ENCODE assay signal across 20 mouse cellular contexts in the genomic region with DNA sequence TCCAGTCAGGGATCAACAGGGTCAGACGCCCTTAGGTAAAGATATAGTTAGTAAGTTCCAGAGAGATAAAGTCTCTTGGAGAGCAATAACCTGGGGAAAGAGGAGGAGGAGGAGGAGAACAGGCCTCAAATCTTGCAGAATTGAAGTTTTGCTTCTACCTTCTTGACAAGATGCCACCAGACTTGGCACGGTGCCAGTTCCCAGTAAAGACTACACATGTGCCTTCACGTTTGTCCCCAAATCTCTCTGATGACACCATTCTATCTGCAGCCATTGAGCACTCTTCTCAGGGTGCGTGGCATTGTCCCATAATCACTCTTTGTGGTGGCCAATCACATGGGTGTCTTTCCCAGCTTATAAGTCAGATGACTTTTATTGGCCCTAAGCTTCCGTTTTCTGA.
A peak's percentile ranks its signal among the peaks of the same experiment; 100 is the strongest.
DNase-seq lines count a peak whose midpoint lies in the region; ATAC-seq and TF ChIP-seq lines count a peak whose summit lies in the region.
"Had no signal": no experiment of that assay in that cellular context is flagged by ENCODE, and none has a peak within 500 bp of the region (broad histone marks: within the 10 kb centered on the region; RNA-seq: fewer than 3 reads in every experiment).

No protein-coding gene starts in this region.

- 71% methylated on average over 5 of the region's 5 CpGs for WGBS in cerebellum, adult 2 months
- 82% methylated on average over 5 of the region's 5 CpGs for WGBS in intestine, embryonic 16.5 days

- no peak overlapping the region for H3K4me2 ChIP-seq in intestine, embryonic 16.5 days (ENCODE audit: low read depth, low read length)
- H3K4me2 ChIP-seq: forebrain, embryonic 15.5 days; heart, embryonic 15.5 days; liver, embryonic 12.5 days; lung, embryonic 14.5 days; neural tube, embryonic 12.5 days had no signal

- H3K9ac ChIP-seq in intestine, embryonic 16.5 days (ENCODE audit: low read depth, low read length), result no peak overlapping the region
- H3K9ac ChIP-seq: forebrain, embryonic 15.5 days; heart, embryonic 15.5 days; liver, embryonic 12.5 days; lung, embryonic 14.5 days; neural tube, embryonic 12.5 days had no signal

- intact Hi-C loops in heart, postnatal 25 days (cut with DNase I), result loop anchor here (5.0 kb wide), 3 partner anchors 229 to 339 kb away; no protein-coding TSS in a partner anchor
- intact Hi-C loops in left cerebral cortex, postnatal 4 days (cut with DNase I), result loop anchor here (5.0 kb wide), 3 partner anchors 324 to 469 kb away; no protein-coding TSS in a partner anchor
- intact Hi-C loops in left cerebral cortex, postnatal 36 days (cut with DNase I), result loop anchor here (2.0 kb wide), 1 partner anchor 322 kb away; no protein-coding TSS in a partner anchor

- TF ChIP-seq CTCF in cerebellum, adult 2 months (IDR thresholded peaks at IDR 0.05; ENCODE audit: borderline replicate concordance, insufficient read depth, low read depth, low read length), result no peak

- no peak overlapping the region for H3K27ac ChIP-seq in cerebellum, adult 2 months (ENCODE audit: insufficient read depth, low read length)
- H3K27ac ChIP-seq in intestine, embryonic 16.5 days (ENCODE audit: low read length), result no peak overlapping the region
- H3K27ac ChIP-seq: embryonic facial prominence, embryonic 10.5 days; heart, embryonic 15.5 days; liver, embryonic 12.5 days; neural tube, embryonic 12.5 days; stomach, postnatal 0 days had no signal

- no peak for ATAC-seq in intestine, embryonic 16.5 days
- ATAC-seq: liver, embryonic 12.5 days; Patski had no signal

- H3K9me3 ChIP-seq in intestine, embryonic 16.5 days (ENCODE audit: control insufficient read depth, low read length), result peaks cover 8% of the 10 kb centered on the region
- H3K9me3 ChIP-seq: heart, embryonic 15.5 days; liver, embryonic 12.5 days had no signal

- no peaks in the 10 kb centered on the region for H3K36me3 ChIP-seq in intestine, embryonic 16.5 days (ENCODE audit: control insufficient read depth, insufficient read depth, low read length)
- H3K36me3 ChIP-seq: embryonic facial prominence, embryonic 10.5 days; forebrain, embryonic 15.5 days; heart, embryonic 15.5 days; liver, embryonic 12.5 days; neural tube, embryonic 12.5 days had no signal

- no peak overlapping the region for H3K4me3 ChIP-seq in cerebellum, adult 2 months (replicated peaks; ENCODE audit: insufficient read depth, low read depth, low read length)
- no peak overlapping the region for H3K4me3 ChIP-seq in intestine, embryonic 16.5 days (ENCODE audit: low read length)
- H3K4me3 ChIP-seq: embryonic facial prominence, embryonic 10.5 days; forebrain, embryonic 15.5 days; heart, embryonic 15.5 days; liver, embryonic 12.5 days; neural tube, embryonic 12.5 days had no signal

- H3K27me3 ChIP-seq in cerebellum, adult 2 months (ENCODE audit: control insufficient read depth, insufficient read depth, low read length), result no peaks in the 10 kb centered on the region
- H3K27me3 ChIP-seq in intestine, embryonic 16.5 days (replicated peaks; ENCODE audit: control insufficient read depth, insufficient read depth, low read length), result no peaks in the 10 kb centered on the region
- H3K27me3 ChIP-seq: forebrain, embryonic 15.5 days; heart, embryonic 15.5 days; liver, embryonic 12.5 days; neural tube, embryonic 12.5 days; Patski had no signal

- DNase-seq in heart, postnatal 4 days, result peak; percentile 30
- DNase-seq in heart, postnatal 25 days (ENCODE audit: low spot score), result no peak
- DNase-seq in left cerebral cortex, postnatal 4 days, result peak; percentile 43
- no peak for DNase-seq in left cerebral cortex, postnatal 36 days (ENCODE audit: low spot score in 2 of 2)
- peak; percentile 28 for DNase-seq in cerebellum, adult 11-12 months
- peak; percentile 14 to 39 for DNase-seq in cerebellum, adult 2 months
- DNase-seq in T-cell, adult 2 months (ENCODE audit: low spot score), result no peak
- DNase-seq: heart, adult 18-20 months; kidney, adult 18-20 months; lung, embryonic 14.5 days; right cerebral cortex, postnatal 25 days; thymus, postnatal 25 days had no signal

- TF ChIP-seq POLR2A in cerebellum, adult 2 months (IDR thresholded peaks at IDR 0.05; ENCODE audit: borderline replicate concordance, insufficient read depth, low read length), result no peak

- H3K4me1 ChIP-seq in cerebellum, adult 2 months (ENCODE audit: control insufficient read depth, insufficient read depth, low read length), result no peaks in the 10 kb centered on the region
- no peaks in the 10 kb centered on the region for H3K4me1 ChIP-seq in intestine, embryonic 16.5 days (ENCODE audit: control insufficient read depth, insufficient read depth, low read length)
- H3K4me1 ChIP-seq: liver, embryonic 12.5 days had no signal

Comparison
In these comparisons a context has a peak if more than half of its experiments do, and no peak if none do; other contexts are left out.
1. DNase-seq: peak in heart, postnatal 4 days (single experiment), left cerebral cortex, postnatal 4 days (single experiment), cerebellum, adult 11-12 months (single experiment) and cerebellum, adult 2 months (2 of 2); none in heart, postnatal 25 days (single experiment), left cerebral cortex, postnatal 36 days (0 of 2) and T-cell, adult 2 months (single experiment).